Mouse (Mus musculus) neural tube, embryonic 14.5 days (tissue): ENCODE measurements around the gene Lin28a. TPM values are rescaled to one million over a fixed set of nuclear protein-coding genes. Genes with fewer than 3 reads are reported as not detected.

Source experiments
- ATAC-seq: fragments of 200-750 bp; cut with Nextera tagmentation; 2 replicates; pipeline ENCODE4 v1.8.0; 2017; ENCODE audit warnings: low read depth, mild to moderate bottlenecking, moderate TSS enrichment, moderate library complexity
- H3K27ac ChIP-seq: fragments of 300-500 bp; sonication (generic); 2 replicates; pipeline ENCODE4 v1.5.1; 2014; ENCODE audit warnings: low read depth, mild to moderate bottlenecking, control low read depth, low read length, moderate library complexity, mixed read lengths
- H3K27me3 ChIP-seq: fragments of 300-500 bp; sonication (generic); 2 replicates; pipeline ENCODE4 v1.6.1; 2014; ENCODE audit warnings: low read length; ENCODE audit not compliant: control insufficient read depth, insufficient read depth
- H3K36me3 ChIP-seq: fragments of 300-500 bp; sonication (generic); 2 replicates; pipeline ENCODE4 v1.6.1; 2014; ENCODE audit warnings: low read length, mixed read lengths; ENCODE audit not compliant: control insufficient read depth, insufficient read depth
- H3K4me1 ChIP-seq: fragments of 300-500 bp; sonication (generic); 2 replicates; pipeline ENCODE4 v1.6.1; 2014; ENCODE audit warnings: low read length; ENCODE audit not compliant: control insufficient read depth, insufficient read depth
- H3K4me2 ChIP-seq: fragments of 300-500 bp; sonication (generic); 2 replicates; pipeline ENCODE4 v1.6.1; 2014; ENCODE audit warnings: mild to moderate bottlenecking, low read depth, low read length, control low read depth
- H3K4me3 ChIP-seq: fragments of 300-500 bp; sonication (generic); 2 replicates; pipeline ENCODE4 v1.5.1; 2014; ENCODE audit warnings: low read depth, low read length, control low read depth, mixed read lengths
- H3K9ac ChIP-seq: fragments of 300-500 bp; sonication (generic); replicated peaks from 2 replicates; pipeline ENCODE4 v1.6.1; 2014; ENCODE audit warnings: low read depth, mild to moderate bottlenecking, control low read depth, low read length, mixed read lengths
- H3K9me3 ChIP-seq: fragments of 300-500 bp; sonication (generic); 2 replicates; pipeline ENCODE4 v1.6.1; 2016; ENCODE audit warnings: low read length; ENCODE audit not compliant: control insufficient read depth
- WGBS: fragments of 180-500 bp; shearing (Covaris S2); extraction: QIAGEN DNeasy Blood & Tissue Kit; methylation state at CpG from one replicate; pipeline ENCODE4 v1.1.7; 2014; 5-methylcytosine and 5-hydroxymethylcytosine counted together
- polyA plus RNA-seq: library from polyadenylated mRNA; unstranded; fragments of >200 nt; fragmentation: Nextera tagmentation; extraction: Ambion mirVana; gene quantifications from 2 replicates; pipeline ENCODE4 v1.2.1, GENCODE M21; 2014

Gene Lin28a
- polyA plus RNA-seq, 1 experiment from 2014 or later: 0.09 TPM

DNA sequence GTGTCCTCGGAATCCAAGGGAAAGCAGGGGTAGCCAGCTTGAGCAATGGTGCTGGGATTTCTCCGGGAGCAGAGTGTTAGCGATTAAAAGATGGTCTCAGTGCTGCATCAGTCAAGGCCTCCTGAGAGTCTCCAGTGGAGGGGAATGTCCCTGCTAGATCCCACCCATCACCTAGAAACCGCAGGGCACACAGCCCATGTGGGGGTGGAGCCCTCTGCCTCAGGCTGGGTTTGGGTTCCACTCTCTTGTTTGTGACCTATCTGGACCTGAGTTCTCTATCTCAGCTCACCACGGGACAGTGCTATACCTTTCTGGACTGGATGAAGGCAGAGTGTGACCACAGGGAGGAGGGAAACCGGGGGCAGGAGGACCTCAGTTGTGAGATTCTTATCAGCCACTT lies 40.3 kb upstream of the Lin28a start:
- Histone ChIP-seq H3K4me1 (no peaks in the 10 kb centered on the region), H3K36me3 (no peaks in the 10 kb centered on the region), H3K9me3 (no peaks in the 10 kb centered on the region), H3K27me3 (no peaks in the 10 kb centered on the region), H3K27ac (no peak overlapping the region), H3K4me3 (no peak overlapping the region), H3K4me2 (no peak overlapping the region), H3K9ac (no peak overlapping the region)
- no peak for ATAC-seq
- WGBS: 83% methylated on average over 6 of the region's 6 CpGs

DNA sequence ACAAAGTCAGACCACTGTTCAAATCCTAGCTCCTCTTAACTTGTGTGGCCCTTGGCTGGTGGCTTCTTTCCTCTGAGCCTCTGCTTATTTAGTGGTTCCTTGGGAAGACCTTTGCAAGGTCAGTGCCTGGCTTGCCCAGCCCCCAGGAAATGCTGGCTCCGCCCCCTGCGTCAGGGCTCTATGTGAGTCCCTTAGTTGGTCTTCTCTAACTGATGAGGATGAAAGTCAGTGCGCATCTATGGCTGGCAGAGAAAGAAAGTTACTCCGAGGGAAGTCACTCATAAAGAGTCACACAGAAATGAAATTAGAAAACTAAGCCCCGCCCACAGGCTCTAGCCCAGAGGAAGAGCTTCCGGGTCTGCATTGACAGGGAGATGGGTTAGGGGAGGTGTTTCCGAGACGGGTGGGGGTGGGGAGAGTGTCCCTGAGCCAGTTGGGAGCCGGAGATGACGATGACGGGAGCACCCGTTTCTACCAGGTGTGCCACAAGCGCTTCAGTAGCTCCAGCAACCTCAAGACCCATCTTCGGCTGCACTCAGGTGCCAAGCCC lies 39.6 kb upstream of the Lin28a start:
- Histone ChIP-seq H3K36me3 (no peaks in the 10 kb centered on the region), H3K27me3 (no peaks in the 10 kb centered on the region), H3K9me3 (no peaks in the 10 kb centered on the region), H3K4me1 (no peaks in the 10 kb centered on the region), H3K27ac (no peak overlapping the region), H3K4me3 (no peak overlapping the region), H3K4me2 (no peak overlapping the region), H3K9ac (no peak overlapping the region)
- ATAC-seq: no peak
- WGBS: 29% methylated on average over 14 of the region's 14 CpGs

DNA sequence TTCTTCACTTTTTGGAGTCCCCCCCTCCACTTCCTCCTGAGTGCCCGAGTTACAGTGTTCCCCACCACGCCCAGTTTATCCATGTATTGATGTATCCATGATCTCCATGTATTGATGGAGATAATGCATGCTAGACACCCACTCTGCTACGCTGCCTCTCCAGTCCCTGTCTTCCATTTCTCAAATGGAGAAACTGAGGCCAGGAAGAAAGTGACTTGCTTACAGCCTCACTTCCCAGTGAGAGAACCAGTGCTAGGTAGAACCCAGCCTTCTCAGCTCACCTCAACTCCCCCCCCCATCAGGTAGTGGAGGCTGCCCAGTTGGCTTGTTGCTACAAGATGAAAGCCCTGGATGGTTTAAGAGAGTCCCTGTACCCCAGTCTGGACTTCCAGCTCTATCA lies 34.9 kb upstream of the Lin28a start, which contains the start of gene Zfp683:
Gene Zfp683 (plus strand): TSS at position 301 of the 400 bp plus-strand sequence.
- Histone ChIP-seq H3K27ac (no peak within 1 kb of the TSS), H3K36me3 (no peaks in the 10 kb centered on the region), H3K4me1 (no peaks in the 10 kb centered on the region), H3K4me3 (no peak within 1 kb of the TSS), H3K4me2 (no peak within 1 kb of the TSS), H3K9me3 (no peaks in the 10 kb centered on the region), H3K27me3 (no peaks in the 10 kb centered on the region), H3K9ac (no peak within 1 kb of the TSS)
- 96% methylated on average over 3 of the region's 3 CpGs for WGBS
- ATAC-seq: no peak

DNA sequence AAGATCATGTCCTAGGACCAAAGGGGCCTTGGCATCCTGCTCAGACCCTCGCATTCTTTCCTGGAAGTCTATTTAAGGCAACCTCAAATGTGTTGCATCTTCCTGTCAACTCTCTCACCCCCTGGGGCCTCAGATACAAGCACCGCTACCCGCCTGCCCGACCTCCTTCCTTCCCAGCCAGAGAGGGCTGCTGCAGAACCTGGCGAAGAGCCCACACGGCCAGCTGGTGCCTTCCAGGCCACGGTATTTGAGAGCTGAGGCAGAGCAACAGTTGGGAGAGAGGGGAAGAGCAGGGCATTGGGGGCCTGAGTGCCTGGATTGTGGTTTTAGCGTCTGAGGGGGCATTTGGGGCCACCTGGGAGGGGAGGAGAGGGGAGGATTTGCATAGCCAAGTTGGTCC lies 33.9 kb upstream of the Lin28a start:
- H3K9ac ChIP-seq: no peak overlapping the region
- H3K4me2 ChIP-seq: no peak overlapping the region
- H3K27ac ChIP-seq: no peak overlapping the region
- no peaks in the 10 kb centered on the region for H3K36me3 ChIP-seq
- 18% methylated on average over 8 of the region's 8 CpGs for WGBS
- no peak for ATAC-seq
- no peak overlapping the region for H3K4me3 ChIP-seq
- no peaks in the 10 kb centered on the region for H3K4me1 ChIP-seq
- no peaks in the 10 kb centered on the region for H3K9me3 ChIP-seq
- H3K27me3 ChIP-seq: no peaks in the 10 kb centered on the region

DNA sequence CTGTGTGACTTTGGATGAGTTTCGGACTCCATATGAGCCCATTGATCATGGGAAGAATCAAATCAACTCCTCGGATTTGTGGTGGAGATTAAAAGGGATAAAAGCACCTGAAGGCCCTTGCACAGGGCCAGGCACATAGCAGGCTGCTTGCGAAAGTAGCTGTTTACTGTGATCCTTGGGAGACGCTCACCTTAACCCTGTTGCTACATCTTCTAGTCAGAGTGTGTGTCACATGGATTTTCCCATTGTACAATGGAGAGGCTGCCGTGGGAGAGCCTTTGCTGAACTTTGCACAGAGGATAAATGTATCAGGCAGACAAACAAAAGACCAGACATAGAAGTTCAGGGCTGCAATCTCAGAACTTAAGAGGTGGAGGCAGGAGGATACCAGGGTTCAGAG lies 33.3 kb upstream of the Lin28a start:
- H3K36me3 ChIP-seq: no peaks in the 10 kb centered on the region
- ATAC-seq: no peak
- H3K9ac ChIP-seq: no peak overlapping the region
- H3K4me1 ChIP-seq: no peaks in the 10 kb centered on the region
- no peak overlapping the region for H3K4me3 ChIP-seq
- H3K27ac ChIP-seq: no peak overlapping the region
- no peaks in the 10 kb centered on the region for H3K9me3 ChIP-seq
- no peak overlapping the region for H3K4me2 ChIP-seq
- no peaks in the 10 kb centered on the region for H3K27me3 ChIP-seq
- 87% methylated on average over 5 of the region's 5 CpGs for WGBS

DNA sequence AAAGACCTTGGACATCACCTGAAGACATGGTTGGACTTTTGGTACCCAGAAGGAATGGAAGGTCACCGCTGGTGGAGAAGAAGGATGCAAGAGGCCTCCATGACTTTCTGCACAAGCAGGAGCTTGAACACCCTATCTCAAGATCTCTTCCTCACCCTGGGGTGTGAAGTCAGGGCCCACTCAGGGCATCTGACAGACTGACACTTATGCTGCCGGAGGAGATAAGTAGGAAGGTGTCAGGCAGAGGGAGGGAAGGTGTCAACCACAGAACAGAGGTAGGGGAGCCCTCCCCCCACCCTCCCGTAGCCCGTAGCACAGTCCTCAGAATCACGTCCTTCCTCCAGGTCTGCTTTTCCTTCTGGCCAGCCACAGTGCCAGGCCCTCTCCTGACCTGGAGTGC lies 29.0 kb upstream of the Lin28a start:
- Histone ChIP-seq H3K9ac (no peak overlapping the region), H3K36me3 (no peaks in the 10 kb centered on the region), H3K9me3 (no peaks in the 10 kb centered on the region), H3K4me3 (no peak overlapping the region), H3K27ac (no peak overlapping the region), H3K4me1 (no peaks in the 10 kb centered on the region), H3K27me3 (no peaks in the 10 kb centered on the region), H3K4me2 (no peak overlapping the region)
- 88% methylated on average over 5 of the region's 5 CpGs for WGBS
- no peak for ATAC-seq

DNA sequence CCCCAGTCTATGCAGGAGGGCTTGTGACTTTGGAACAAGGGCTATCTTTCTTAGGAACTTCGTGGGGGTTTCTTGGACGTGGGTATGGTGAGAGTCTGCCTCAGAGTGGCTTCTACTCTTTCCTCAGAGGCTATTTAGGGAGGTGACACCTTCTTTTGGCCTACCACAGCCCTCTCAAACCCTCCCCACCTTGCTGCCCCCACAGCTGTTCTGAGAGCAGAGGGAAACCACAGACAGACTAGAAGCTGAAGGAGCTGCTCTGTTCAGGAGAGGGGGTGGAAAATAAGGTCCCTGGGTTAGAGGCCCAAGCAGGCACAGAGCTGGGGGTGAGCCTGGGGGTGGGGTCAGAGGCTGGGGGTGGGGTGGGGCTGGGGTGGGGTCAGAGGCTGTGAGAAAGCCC lies 24.4 kb upstream of the Lin28a start:
- Histone ChIP-seq H3K4me3 (no peak overlapping the region), H3K27ac (no peak overlapping the region), H3K9ac (no peak overlapping the region), H3K4me2 (no peak overlapping the region), H3K9me3 (no peaks in the 10 kb centered on the region), H3K36me3 (no peaks in the 10 kb centered on the region), H3K4me1 (no peaks in the 10 kb centered on the region), H3K27me3 (no peaks in the 10 kb centered on the region)
- 64% methylated on average over 2 of the region's 2 CpGs for whole genome bisulfite sequencing
- no peak for ATAC-seq

DNA sequence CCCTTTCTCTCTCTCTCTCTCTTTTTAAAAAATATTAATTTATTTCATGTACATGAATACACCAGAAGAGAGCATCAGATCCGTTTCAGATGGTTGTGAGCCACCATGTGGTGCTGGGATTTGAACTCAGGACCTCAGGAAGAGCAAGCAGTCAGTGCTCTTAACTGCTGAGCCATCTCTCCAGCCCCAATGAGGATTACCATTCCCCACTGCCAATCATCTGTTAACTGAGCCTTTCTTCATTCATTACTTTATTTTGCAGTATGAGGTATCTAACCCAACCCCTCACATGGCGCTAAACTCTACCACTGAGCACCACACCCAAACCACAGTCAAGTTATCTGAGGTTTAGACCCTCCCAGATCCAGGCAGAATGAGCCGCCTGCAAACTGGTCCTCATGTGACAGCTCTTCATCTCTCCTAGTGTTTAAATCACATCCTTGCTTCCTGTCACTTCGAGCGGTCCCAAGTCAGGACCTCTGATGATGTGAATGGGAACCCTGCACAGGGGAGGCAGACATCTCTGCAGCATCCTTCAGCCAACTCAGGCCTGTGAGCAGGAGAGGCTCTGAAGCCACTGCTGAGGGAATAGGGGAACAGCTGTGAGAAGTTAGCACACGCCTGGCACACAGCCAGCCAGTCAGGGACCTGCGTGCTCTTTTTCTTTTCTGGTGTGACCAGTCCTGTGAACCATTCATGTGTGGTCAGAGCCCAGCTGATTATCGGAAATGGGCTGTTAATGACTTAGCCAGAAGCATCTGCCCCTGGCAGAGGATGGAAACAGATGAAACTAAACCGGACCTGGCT lies 22.9 kb upstream of the Lin28a start:
- no peak overlapping the region for H3K4me3 ChIP-seq
- no peaks in the 10 kb centered on the region for H3K9me3 ChIP-seq
- no peaks in the 10 kb centered on the region for H3K4me1 ChIP-seq
- ATAC-seq: no peak
- H3K27me3 ChIP-seq: no peaks in the 10 kb centered on the region
- no peak overlapping the region for H3K4me2 ChIP-seq
- 44% methylated on average over 9 of the region's 9 CpGs for WGBS
- no peak overlapping the region for H3K27ac ChIP-seq
- H3K36me3 ChIP-seq: no peaks in the 10 kb centered on the region
- no peak overlapping the region for H3K9ac ChIP-seq

DNA sequence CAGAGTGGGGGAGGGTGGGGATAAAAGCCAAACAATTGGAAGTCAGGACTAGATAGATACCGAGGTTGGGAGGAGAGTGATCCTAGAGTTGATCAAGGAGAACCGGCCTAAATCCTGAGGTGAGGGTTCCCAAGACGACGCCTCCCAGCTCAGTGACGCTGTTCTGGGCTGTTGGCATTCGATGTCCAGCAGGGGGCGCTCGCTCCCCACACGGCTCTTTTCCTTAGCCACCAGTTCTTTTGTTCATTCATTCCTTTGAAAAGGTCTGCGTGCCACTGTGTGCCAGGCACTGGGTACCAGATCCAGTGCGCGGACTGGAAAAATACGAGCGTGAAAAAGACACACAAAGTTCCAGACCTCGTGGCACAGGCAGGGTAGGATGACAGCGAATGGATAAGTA lies 17.3 kb upstream of the Lin28a start:
- no peak; the same call in 1 of the 2 replicates for ATAC-seq
- Histone ChIP-seq H3K27me3 (no peaks in the 10 kb centered on the region), H3K27ac (no peak overlapping the region), H3K4me1 (no peaks in the 10 kb centered on the region), H3K9me3 (no peaks in the 10 kb centered on the region), H3K36me3 (no peaks in the 10 kb centered on the region), H3K9ac (no peak overlapping the region), H3K4me3 (no peak overlapping the region), H3K4me2 (no peak overlapping the region; the same call in 1 of the 2 replicates)
- 6% methylated on average over 16 of the region's 16 CpGs for WGBS
